In the genomic region with DNA sequence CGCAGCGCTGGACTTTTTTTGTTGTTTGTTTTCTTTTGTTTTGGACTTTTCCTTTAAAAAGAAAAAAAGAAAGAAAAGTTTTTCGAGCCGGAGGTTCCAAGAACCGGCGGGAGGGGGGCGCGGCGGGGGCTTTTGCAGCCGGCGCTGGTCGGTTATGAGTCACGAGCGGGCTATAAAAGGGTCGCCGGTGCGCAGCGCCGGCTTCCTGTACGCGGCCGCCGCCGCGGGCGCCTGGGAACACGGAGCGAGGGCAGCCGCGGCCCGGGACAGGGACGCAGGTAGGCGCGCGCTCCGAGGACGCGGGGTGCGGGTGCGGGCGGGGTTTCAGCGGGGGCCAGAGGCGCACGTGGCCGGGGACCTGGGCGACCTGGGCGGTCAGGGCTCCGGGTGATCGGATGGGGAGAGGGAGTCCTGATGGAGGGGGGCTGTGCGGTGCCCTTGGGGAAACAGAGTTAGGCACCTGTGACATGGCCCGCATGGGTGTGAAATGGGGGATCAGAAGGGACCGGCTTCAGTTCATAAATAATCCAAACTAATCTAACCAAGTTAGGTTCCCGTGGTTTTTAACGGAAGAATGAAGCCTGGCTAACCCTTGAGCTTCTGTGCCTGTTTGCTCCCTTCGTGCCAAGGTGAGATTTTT, we compare ENCODE assay signal across 8 mouse cellular contexts. TPM values are rescaled to one million over a fixed set of nuclear protein-coding genes. Genes with fewer than 3 reads are reported as not detected.
DNase-seq lines count a peak whose midpoint lies in the region; ATAC-seq lines count a peak whose summit lies in the region.

No protein-coding gene starts in this region.

- peak; percentile 52 to 55 for DNase-seq in CD8-positive naive resting alpha-beta T cell, adult 2 months (ENCODE audit: low read depth in 2 of 2, low spot score in 2 of 2)
- DNase-seq in adrenal gland, postnatal 25 days, result peak; percentile 59
- peak; percentile 5 to 28 for DNase-seq in gastrocnemius, adult 8-10 months (ENCODE audit: low spot score in 2 of 2)
- DNase-seq in induced T-regulatory cell, adult 2 months (ENCODE audit: low read depth), result peak; percentile 88
- DNase-seq in neural tube, embryonic 11.5 days (ENCODE audit: low spot score), result peak; percentile 64
- DNase-seq in thymus, postnatal 0 days (ENCODE audit: low spot score), result peak; percentile 75
- no peak for DNase-seq in left cerebral cortex, adult 9 months (ENCODE audit: low spot score in 2 of 2)

- peak overlapping the region; percentile 71 for H3K4me2 ChIP-seq in liver, embryonic 15.5 days
- peak overlapping the region; percentile 98 for H3K4me2 ChIP-seq in neural tube, embryonic 11.5 days (ENCODE audit: low read depth)

- no peak for ATAC-seq in liver, embryonic 15.5 days (ENCODE audit: insufficient read depth)
- peak; percentile 77 for ATAC-seq in neural tube, embryonic 11.5 days (ENCODE audit: insufficient read depth, low FRiP score, low TSS enrichment)

- H3K4me1 ChIP-seq in liver, embryonic 15.5 days (replicated peaks), result no peaks in the 10 kb centered on the region
- 0 out of 2 replicates have a peak, but pooled peaks cover 4% of the 10 kb centered on the region for H3K4me1 ChIP-seq in neural tube, embryonic 11.5 days (ENCODE audit: control insufficient read depth, insufficient read depth, low read length)

- H3K9me3 ChIP-seq in liver, embryonic 15.5 days (replicated peaks), result no peaks in the 10 kb centered on the region
- H3K9me3 ChIP-seq in neural tube, embryonic 11.5 days (ENCODE audit: control insufficient read depth, low read length), result no peaks in the 10 kb centered on the region

- peaks cover 35% of the 10 kb centered on the region for H3K27me3 ChIP-seq in liver, embryonic 15.5 days
- H3K27me3 ChIP-seq in neural tube, embryonic 11.5 days (ENCODE audit: control insufficient read depth, insufficient read depth, low read length), result 0 out of 2 replicates have a peak, but pooled peaks cover 7% of the 10 kb centered on the region

- H3K9ac ChIP-seq in liver, embryonic 15.5 days, result no peak overlapping the region; the same call in 1 of the 2 replicates
- H3K9ac ChIP-seq in neural tube, embryonic 11.5 days (ENCODE audit: low read length), result peak overlapping the region; percentile 69

- WGBS in liver, embryonic 15.5 days (ENCODE audit: insufficient replicate concordance), result under 1% methylated on average over 55 of the region's 55 CpGs
- whole genome bisulfite sequencing in neural tube, embryonic 11.5 days, result under 1% methylated on average over 55 of the region's 55 CpGs

- peak overlapping the region; percentile 54 for H3K4me3 ChIP-seq in liver, embryonic 15.5 days (replicated peaks)
- peak overlapping the region; percentile 56 for H3K4me3 ChIP-seq in neural tube, embryonic 11.5 days (ENCODE audit: low read depth, low read length)

- no peak overlapping the region for H3K27ac ChIP-seq in liver, embryonic 15.5 days (replicated peaks)
- H3K27ac ChIP-seq in neural tube, embryonic 11.5 days (ENCODE audit: low read depth, low read length), result no peak overlapping the region

- no peaks in the 10 kb centered on the region for H3K36me3 ChIP-seq in liver, embryonic 15.5 days (replicated peaks)
- H3K36me3 ChIP-seq in neural tube, embryonic 11.5 days (ENCODE audit: control insufficient read depth, insufficient read depth, low read length), result no peaks in the 10 kb centered on the region

RNA-seq across cellular contexts. Expression of a gene that starts 32.3 kb away (rescaled TPM):
- 41.4 and 43.5 TPM in 2 replicates for total RNA-seq in adrenal gland, postnatal 25 days (2021)
- total RNA-seq in gastrocnemius, adult 8-10 months (2022), result 10 to 100 TPM; 12.0 to 14.5 (median 13.7) TPM
- polyA plus RNA-seq in liver, embryonic 15.5 days (2015; fragmentation: Nextera tagmentation; extraction: Ambion mirVana), result 22.4 and 24.6 TPM in 2 replicates
- polyA plus RNA-seq in neural tube, embryonic 11.5 days (2014; fragmentation: Nextera tagmentation; extraction: Ambion mirVana), result 51.7 and 52.7 TPM in 2 replicates
- polyA plus RNA-seq in thymus, postnatal 0 days (2015; fragmentation: Nextera tagmentation; extraction: Ambion mirVana), result 46.2 and 57.5 TPM in 2 replicates

Comparison
In these comparisons a context has a peak if more than half of its experiments do, and no peak if none do; other contexts are left out.
1. DNase-seq: peak in CD8-positive naive resting alpha-beta T cell, adult 2 months (2 of 2), adrenal gland, postnatal 25 days (single experiment), gastrocnemius, adult 8-10 months (2 of 2), induced T-regulatory cell, adult 2 months (single experiment), neural tube, embryonic 11.5 days (single experiment) and thymus, postnatal 0 days (single experiment); none in left cerebral cortex, adult 9 months (0 of 2).